Mouse (Mus musculus) C2C12 (cell line): ENCODE measurements around the gene Fxyd7.

Source experiments
- CEBPB ChIP-seq: IDR thresholded peaks from one replicate; pipeline ENCODE4 v1.6.1; 2011; ENCODE audit warnings: low read depth, mild to moderate bottlenecking, control low read depth, moderate library complexity
- CTCF ChIP-seq: IDR thresholded peaks from one replicate; pipeline ENCODE4 v1.5.1; 2011; ENCODE audit not compliant: control insufficient read depth, insufficient read depth, insufficient read length
- FOSL1 ChIP-seq: IDR thresholded peaks from one replicate; pipeline ENCODE4 v1.8.0; 2011; ENCODE audit warnings: mild to moderate bottlenecking, low read length; ENCODE audit not compliant: poor library complexity, insufficient read depth, severe bottlenecking
- MAX ChIP-seq: IDR thresholded peaks from one replicate; pipeline ENCODE4 v1.6.1; 2011; ENCODE audit warnings: mild to moderate bottlenecking, control low read depth
- MYOD1 ChIP-seq: IDR thresholded peaks from one replicate; pipeline ENCODE4 v1.6.1; 2011; ENCODE audit warnings: low read depth; ENCODE audit not compliant: control insufficient read depth, insufficient read length
- MYOG ChIP-seq: IDR thresholded peaks from one replicate; pipeline ENCODE4 v1.6.1; 2011; ENCODE audit not compliant: control insufficient read depth, insufficient read length; ENCODE audit errors: extremely low read depth
- USF1 ChIP-seq: IDR thresholded peaks from one replicate; pipeline ENCODE4 v1.6.1; 2011; ENCODE audit warnings: low read depth, mild to moderate bottlenecking, control low read depth, moderate library complexity

- no peak for TF ChIP-seq CTCF
- TF ChIP-seq USF1 = no peak
- TF ChIP-seq MYOD1 = no peak
- TF ChIP-seq CEBPB = no peak
- TF ChIP-seq MAX = no peak
- no peak for TF ChIP-seq MYOG
- no peak for TF ChIP-seq FOSL1
Observed at GRCm38 (mm10) chr7:31073546-31073945, 22.3 kb upstream of the Fxyd7 start.
